Mouse (Mus musculus) left cerebral cortex, postnatal 4 days (tissue): ENCODE measurements at regions not wholly inside any gene's neighbourhood (a gene's known extent, or its start where the extent isn't known, plus 50 kb on each side); places are given as distances from the start of the nearest gene placed in this dataset.
A peak's percentile ranks its signal among the peaks of the same experiment; 100 is the strongest.

Source experiments
- DNase-seq: peaks from one replicate; pipeline ENCODE4 v3.0.0-alpha.2; 2022
- intact Hi-C: fragments of 180-260 bp; cut with DNase I; formaldehyde crosslinking; loops from one replicate; pipeline ENCODE4 v1.15.1; 2025

DNA sequence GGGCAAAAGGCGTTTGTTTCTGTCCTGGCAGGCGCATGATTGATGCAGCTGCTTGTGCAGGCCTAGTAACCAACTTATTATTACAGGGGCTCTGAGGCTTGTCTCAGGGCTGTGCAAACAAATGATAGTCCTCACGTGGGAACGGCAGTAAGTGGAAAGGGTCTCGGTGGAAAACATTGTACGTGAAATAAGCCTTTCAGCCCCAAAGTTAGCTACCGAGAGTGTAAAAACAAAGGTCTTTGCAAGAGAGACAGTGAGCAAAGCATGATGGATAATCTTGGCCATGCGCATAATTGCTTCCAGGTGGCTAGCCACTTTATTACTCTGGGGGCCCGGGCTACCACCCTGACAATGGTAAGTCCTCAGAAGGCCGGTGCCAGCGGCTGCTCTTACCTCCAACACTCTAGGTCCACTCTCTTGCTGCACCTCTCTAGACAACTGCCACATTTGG, 315.3 kb upstream of the Prickle1 start:
- intact Hi-C loops = no loop called here
- DNase-seq = no peak

DNA sequence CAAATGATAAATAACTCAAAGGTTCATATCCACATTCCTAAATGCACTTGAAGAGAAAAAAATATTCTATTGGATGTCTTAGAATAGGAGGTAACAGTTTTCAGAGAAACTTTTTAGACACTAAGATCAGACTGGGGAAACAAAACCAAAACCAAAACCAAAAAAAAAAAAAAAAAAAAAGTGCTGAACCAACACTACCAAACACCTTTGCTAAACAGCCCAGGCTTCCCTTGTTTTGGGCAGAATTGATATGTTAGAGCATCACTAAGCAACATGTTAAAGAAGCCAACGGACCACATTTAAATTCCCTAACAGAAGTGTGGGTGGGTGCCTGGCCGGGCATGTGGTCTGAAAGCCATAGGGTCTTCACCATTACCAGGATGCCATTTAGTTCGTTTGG, 314.5 kb upstream of the Prickle1 start:
- intact Hi-C loops = no loop called here
- DNase-seq = no peak

GRCm38 (mm10) chr15:93903671-93904603, 308.2 kb upstream of the Prickle1 start:
- DNase-seq = no peak
- intact Hi-C loops = no loop called here

GRCm38 (mm10) chr15:93882826-93883225, 287.1 kb upstream of the Prickle1 start:
- intact Hi-C loops = no loop called here
- no peak for DNase-seq

DNA sequence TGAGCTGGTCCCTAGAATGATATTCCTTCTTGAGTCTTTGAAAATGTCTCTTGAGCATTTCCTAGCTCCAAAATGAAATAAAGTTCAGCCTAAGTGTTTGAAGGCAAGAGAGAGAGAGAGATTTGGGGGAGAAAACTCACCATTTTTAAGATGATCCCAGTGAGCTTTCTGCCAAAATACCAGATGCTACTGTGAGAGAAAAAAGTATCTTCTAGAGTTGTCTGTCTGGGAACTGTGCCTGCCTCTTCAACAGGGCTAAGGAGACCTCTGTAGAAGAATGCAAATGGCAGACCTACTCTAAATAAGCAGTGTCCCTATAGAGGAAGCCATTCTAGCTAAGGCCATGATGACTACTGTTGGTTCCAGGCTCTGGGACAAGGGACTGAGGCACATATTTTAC, 285.6 kb upstream of the Prickle1 start:
- intact Hi-C loops = no loop called here
- DNase-seq = no peak

DNA sequence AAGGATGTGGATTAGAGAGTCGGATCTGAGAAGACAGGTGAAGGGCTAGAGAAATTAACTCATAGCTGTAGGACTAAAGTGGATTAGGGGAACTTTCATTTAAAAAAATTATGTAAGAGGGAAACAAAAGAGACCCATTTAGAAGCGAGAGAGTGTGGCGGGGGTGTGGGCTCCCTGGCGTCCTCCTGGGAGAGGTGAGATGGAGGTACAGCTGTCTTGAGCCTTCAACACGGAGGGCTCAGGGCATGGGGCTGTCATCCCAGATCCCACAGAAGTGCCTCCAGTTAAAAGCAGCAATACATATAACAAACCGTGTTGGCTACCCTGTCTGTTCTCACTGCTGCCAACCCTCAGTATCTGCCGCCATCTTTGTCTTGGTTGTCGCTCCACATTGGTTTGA, 284.6 kb upstream of the Prickle1 start:
- no peak for DNase-seq
- intact Hi-C loops = no loop called here

- no peak for DNase-seq
- intact Hi-C loops = loop anchor here (5.0 kb wide), 1 partner anchor 282 kb away; the partner anchor contains the start of gene Prickle1
These were observed 283.3 kb upstream of the Prickle1 start for GRCm38 (mm10) chr15:93879006-93879405.

- intact Hi-C loops = loop anchor here (5.0 kb wide), 1 partner anchor 279 kb away; the partner anchor contains the start of gene Prickle1
- DNase-seq = no peak
These were observed 280.6 kb upstream of the Prickle1 start for GRCm38 (mm10) chr15:93876335-93876734.

DNA sequence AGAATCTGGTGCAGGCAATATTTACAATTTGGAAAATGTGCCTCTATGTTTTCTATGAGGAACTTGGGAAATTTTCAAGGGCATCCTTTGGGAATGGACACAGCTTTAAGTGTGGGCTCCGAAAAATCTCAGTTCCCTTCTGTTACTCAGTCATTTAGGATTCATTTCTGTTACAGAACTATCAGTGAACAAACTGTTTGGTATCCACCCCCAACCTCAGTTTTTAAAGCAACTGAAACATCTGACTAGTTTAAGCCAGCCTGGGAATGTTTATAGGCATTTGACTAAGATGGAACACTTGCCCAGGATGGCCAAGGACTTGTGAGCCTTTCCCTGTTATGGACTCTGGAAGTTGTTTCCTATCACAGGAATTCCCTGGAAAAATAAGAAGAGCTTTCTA, 280.0 kb upstream of the Prickle1 start:
- no peak for DNase-seq
- intact Hi-C loops = loop anchor here (5.0 kb wide), 1 partner anchor 278 kb away; the partner anchor contains the start of gene Prickle1

- peak; percentile 29 for DNase-seq
- intact Hi-C loops = no loop called here
These were observed 278.5 kb upstream of the Prickle1 start for GRCm38 (mm10) chr15:93874206-93874605.

GRCm38 (mm10) chr15:93857336-93857901, 261.7 kb upstream of the Prickle1 start:
- no peak for DNase-seq
- intact Hi-C loops = no loop called here

DNA sequence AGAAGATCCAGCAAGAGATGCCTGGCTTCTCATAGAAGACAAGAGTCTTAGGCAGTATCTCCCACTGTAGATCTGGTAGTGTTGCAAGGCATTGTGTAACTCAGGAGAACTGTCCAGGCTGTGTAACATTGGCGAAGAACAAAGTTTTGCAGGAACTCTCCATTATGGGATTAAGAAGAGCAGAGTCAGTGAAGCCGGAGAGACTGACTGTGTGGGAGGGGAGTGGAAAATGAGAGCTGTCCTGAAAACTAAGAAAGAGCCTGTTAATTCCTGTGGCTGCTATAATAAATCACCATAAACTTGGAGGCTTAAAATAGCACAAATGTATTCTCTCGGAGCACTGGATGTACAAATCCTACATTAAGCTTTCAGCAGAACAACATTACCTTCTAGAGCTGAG, 257.5 kb upstream of the Prickle1 start:
- no peak for DNase-seq
- intact Hi-C loops = no loop called here

- no peak for DNase-seq
- intact Hi-C loops = no loop called here
These were observed 256.4 kb upstream of the Prickle1 start for GRCm38 (mm10) chr15:93852126-93852525.

- intact Hi-C loops = no loop called here
- no peak for DNase-seq
These were observed 254.7 kb upstream of the Prickle1 start for GRCm38 (mm10) chr15:93850388-93850787.

DNA sequence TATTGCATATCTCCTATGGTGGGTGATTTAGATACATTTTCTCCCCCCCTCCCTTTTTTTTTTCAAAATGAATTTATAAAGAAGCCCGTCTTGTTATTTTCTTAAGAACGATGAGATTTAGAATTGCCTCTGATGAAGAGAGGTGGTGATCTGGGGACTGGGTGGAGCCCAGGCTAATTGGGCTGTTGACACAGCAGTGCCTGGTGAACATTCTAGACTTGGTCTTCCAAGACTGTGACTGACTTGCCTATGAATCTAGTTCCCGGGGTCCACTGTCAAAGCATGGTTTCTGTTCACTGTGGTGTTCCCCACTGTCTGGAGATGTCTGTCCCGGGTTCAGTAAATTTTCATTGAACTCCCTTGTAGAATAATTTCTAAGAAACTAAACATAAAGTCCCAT, 253.1 kb upstream of the Prickle1 start:
- no peak for DNase-seq
- intact Hi-C loops = no loop called here

GRCm38 (mm10) chr15:93846797-93847196, 251.1 kb upstream of the Prickle1 start:
- DNase-seq = no peak
- intact Hi-C loops = no loop called here

DNA sequence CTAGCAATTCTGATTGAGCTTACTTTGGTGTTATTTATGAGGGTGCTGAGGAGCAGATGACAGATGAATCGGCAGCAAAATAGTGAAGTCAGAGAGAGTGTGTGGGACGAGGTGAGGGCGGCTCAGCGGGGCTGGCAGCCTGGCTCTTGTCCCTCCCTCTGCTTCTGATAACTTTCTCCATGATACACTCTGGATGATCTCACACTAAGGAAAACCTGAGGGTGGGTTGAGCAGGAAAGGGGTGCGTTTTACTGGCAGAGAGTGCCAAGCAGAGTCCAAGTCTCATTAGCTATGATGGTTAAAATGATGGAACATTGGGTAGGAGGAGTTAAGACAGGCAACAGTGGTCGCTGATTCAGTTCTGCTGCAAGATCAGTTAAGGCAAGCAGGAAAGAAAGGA, 250.1 kb upstream of the Prickle1 start:
- no peak for DNase-seq
- intact Hi-C loops = no loop called here

GRCm38 (mm10) chr15:93832956-93833355, 237.3 kb upstream of the Prickle1 start:
- DNase-seq = peak; percentile 7
- intact Hi-C loops = no loop called here

GRCm38 (mm10) chr15:93832431-93832936, 236.8 kb upstream of the Prickle1 start:
- peak; percentile 37 for DNase-seq

DNA sequence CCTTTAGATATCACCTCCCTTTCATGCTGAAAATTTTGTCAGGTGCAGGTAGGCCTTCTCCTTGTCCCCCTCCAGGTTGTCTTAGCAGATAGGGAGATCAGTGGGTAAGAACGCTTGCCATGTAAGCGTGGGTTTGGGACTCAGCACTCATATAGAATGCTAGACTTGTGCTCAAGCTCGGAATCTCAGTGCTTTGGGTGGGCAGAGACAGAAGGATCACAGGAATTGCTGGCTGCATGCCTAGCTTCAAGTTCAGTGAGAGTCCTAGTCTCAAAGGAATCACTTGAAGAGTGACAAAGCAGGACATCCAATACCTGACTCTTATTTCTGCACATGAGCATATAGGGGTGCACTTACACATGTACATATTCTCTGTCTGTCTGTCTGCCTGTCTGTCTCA, 235.5 kb upstream of the Prickle1 start:
- peak; percentile 3 for DNase-seq
- intact Hi-C loops = no loop called here

More at GRCm38 (mm10) chr15:93832431-93832936, 236.8 kb upstream of the Prickle1 start:
- intact Hi-C loops = no loop called here
